Mouse (Mus musculus): ENCODE data around the gene Usp19.

Usp19 gene

GRCm38 (mm10) chr9:108499231-108499630 lies 8.8 kb downstream of the Usp19 start:
- DNase-seq (ENCODE audit: extremely low spot score): no peak

DNA sequence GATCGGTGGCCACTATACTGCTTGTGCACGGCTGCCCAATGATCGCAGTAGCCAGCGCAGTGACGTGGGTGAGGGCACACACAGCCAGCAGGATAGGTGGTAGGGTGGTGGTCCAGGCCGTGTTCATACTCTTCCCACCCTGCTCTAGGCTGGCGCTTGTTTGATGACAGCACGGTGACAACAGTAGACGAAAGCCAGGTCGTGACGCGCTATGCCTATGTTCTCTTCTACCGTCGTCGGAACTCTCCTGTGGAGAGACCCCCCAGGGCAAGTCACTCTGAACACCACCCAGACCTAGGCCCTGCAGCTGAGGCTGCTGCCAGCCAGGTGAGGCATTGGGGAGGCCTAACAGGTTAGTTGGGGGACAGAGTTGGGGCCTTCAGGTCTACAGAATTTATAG lies 9.5 kb downstream of the Usp19 start:
- no peak for DNase-seq (ENCODE audit: extremely low spot score)

GRCm38 (mm10) chr9:108506901-108507300 lies 16.5 kb downstream of the Usp19 start:
- no peak for DNase-seq (ENCODE audit: extremely low spot score)

DNA sequence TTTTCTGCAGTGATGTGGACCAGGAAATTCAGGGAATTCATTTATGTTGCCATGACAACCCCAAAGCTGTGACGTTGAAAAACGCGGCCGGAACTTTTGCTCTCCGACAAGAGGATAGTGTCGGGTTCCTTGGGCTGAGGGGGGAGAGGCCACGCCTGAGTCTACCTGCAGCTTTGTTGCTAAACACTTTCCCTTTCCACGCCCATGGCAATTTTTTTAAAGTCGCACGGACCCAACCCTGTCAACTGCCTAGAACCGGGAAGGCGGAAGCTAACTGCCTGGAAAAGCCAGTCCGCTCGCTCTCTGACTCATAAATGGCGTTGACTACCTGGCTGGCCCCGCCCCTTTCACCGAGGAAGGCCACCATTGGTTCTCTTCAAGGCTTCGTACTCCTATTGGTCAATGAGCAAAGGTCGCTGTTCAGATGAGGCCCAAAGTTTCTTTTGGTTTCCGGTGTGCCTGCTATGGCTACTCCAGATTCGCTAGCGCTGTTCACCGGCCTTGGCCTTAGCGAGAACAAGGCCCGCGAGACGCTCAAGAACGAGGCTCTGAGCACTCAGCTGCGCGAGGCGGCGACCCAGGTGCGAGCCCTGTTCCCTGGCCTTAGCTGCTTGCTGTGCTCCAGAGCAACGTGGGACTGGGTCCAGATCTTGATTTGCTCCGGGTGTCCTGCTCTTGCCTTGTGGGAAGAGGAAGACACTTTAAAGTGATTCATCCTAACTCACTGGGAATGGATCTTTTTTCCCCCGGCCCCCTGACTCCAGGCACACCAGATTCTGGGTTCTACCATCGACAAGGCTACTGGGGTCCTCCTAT lies 17.4 kb downstream of the Usp19 start, which contains the start of gene Qars:
TSS of gene Qars (plus strand) at position 88 of the 816 bp plus-strand sequence.
- peak; percentile 95 for DNase-seq (ENCODE audit: extremely low spot score)

DNA sequence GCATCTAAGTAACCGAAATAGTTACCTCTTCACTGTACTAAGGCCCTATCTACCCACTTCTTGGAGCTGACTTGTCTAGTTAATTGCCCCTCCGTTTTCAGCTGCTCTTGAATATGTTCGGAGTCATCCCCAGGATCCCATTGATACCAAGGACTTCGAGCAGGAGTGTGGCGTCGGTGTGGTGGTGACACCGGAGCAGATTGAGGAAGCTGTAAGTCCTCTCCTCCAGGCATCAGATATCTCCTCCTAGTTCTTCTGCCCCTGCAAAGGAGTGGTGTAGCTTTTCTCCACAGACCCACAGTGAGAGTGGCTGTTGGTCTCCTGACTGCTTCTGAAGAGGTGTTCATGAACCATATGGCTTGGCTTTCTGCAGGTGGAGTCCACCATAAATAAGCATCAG lies 18.4 kb downstream of the Usp19 start:
- DNase-seq (ENCODE audit: extremely low spot score): no peak

- DNase-seq (ENCODE audit: extremely low spot score): peak; percentile 95
These were observed 26.2 kb downstream of the Usp19 start, which contains the start of gene Qrich1 for GRCm38 (mm10) chr9:108516380-108517251. Gene Qrich1, plus strand, starts transcription at chr9:108516806.

DNA sequence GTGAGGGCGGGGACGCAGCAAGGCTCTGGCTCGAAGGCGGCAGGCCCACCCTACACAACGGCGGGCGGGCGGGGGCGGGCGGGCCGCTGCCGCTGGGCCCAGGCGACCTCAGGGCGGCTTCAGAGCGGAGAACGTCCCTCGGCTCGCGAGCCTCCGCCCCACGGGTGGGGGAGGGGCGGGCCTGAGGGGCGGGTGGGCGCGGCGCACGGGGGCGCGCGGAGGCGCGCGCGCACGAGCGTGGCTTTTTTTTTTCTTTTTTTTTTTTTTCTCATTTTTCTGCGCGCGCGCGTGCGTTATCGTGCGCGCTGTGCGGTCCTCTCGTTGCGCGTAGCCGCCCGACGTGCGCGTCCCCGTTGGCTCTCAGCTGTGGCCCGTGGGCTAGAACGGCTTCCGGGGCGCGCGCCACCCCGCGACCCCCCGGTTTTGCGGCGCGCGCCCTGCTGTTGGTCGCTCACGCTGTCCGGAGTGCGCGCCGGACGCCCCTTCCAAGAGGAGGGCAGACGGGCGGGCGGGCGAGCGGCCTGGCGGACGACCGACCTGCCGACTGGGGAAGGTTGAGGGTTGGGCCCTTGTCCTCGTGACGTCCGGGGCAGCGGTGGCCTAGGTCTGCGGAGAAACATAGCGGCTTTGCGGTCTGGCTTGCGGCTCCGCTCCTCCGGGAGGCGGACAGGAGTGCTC lies 27.0 kb downstream of the Usp19 start:
- peak; percentile 86 for DNase-seq (ENCODE audit: extremely low spot score)

GRCm38 (mm10) chr9:108517931-108518332 lies 27.5 kb downstream of the Usp19 start:
- no peak for DNase-seq (ENCODE audit: extremely low spot score)

DNA sequence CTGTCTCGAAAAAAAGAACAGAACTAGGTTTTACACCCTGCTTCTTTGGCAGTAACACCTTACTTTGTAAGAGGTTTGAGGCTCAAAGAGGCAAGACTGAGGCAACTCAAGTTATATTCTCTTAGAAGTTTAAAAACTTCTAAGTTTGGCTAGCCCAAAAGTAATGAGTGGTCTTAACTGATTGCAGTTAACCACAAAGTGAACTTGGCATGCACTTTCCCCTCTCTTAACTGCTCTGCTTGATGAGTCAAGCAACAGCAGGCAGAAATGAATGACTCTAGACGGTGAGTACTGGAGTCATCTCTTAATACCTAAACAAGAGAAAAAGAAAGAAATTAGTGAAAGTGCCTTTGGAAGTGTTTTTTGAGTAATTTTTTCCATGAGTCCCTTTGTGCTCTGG lies 31.2 kb downstream of the Usp19 start:
- DNase-seq (ENCODE audit: extremely low spot score): no peak

DNA sequence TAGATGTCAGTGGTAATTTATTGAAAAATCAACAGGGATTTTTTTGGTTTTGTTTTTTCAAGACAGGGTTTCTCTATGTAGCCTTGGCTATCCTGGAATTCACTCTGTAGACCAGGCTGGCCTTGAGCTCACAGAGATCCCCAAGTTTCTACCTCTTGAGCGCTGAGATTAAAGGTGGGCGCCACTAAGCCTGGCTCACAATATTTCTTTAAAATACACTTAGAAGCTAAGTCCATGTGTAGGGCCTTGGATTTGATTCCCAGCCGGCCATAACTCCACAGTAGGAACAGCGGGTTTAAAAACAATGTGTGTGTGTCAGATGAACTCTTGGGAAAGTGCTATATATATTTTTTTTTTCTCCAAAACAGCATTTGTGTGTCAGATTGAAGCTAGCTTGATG lies 32.9 kb downstream of the Usp19 start:
- DNase-seq (ENCODE audit: extremely low spot score): no peak

DNA sequence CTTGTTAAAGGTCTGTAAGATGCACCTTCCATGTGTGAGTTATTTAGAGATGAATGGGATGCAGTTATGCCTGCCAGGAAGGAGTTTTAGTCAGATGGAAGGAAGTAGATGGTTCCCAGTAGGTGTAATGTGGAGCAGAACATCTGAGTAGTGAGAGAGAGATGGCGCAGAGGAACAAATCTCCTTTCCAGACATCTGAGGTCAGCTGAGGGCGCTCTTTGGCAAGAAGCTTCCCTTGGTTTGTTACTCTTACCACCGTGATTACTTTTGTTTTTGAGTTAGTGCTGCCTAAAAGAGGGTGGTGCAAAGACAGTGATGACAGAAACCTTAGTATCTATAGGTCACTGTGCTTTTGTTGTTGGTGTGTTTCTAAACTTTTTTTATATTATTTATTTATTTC lies 35.0 kb downstream of the Usp19 start:
- DNase-seq (ENCODE audit: extremely low spot score): no peak

DNA sequence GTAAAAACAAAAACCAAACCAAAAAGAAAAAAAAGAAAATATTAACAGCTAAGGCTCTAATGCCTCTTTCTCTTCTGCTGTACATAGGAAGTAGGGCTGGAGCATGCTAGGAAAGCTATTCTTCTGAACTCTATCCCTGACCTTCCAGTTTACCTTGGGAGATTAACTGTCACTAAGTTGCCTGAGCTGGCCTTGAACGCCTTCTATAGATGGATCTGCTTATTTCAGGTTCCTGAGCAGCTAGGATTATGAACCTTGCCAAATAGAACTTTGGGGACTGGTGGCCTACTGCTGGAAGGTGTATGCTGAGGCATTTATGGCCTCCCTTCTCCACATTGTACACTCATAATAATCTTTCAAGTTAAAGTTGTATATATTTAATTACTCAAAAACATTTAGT lies 40.6 kb downstream of the Usp19 start:
- DNase-seq (ENCODE audit: extremely low spot score): no peak

- DNase-seq (ENCODE audit: extremely low spot score): no peak
These were observed 41.1 kb downstream of the Usp19 start for GRCm38 (mm10) chr9:108531496-108531895.

- DNase-seq (ENCODE audit: extremely low spot score): no peak
These were observed 50.4 kb downstream of the Usp19 start for GRCm38 (mm10) chr9:108540846-108541245.

DNA sequence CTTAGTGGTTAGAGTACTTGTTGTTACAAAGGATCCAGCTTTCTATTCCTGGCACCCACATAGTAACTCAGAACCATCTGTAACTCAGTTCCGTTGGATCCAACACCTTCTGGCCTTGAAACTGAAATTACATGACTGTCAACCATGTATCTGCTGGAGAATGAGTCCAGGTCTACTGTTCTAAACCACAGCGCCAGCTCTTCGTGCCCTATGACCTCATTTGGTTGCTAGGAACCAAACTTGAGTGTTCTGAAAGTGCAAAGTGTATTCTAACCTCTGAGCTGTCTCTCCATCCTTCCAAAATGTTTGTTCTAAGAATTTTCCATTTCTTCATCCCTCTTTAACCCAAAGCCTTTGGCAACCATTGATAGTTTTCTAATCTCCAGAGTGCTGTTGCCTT lies 55.6 kb downstream of the Usp19 start:
- no peak for DNase-seq (ENCODE audit: extremely low spot score)

GRCm38 (mm10) chr9:108546875-108547274 lies 56.5 kb downstream of the Usp19 start:
- no peak for DNase-seq (ENCODE audit: extremely low spot score)
